Mouse (Mus musculus): ENCODE results near the gene Rhbdd1. TPM values are rescaled to one million over a fixed set of nuclear protein-coding genes. Genes with fewer than 3 reads are reported as not detected.

Rhbdd1 gene
- polyA plus RNA-seq, 1 experiment from 2014 or later: 7.6 TPM

- no peak overlapping the region for H3K4me3 ChIP-seq
- no peak overlapping the region for H3K27ac ChIP-seq
- no peaks in the 10 kb centered on the region for H3K36me3 ChIP-seq
- 81% methylated on average over 4 of the region's 4 CpGs for WGBS
- ATAC-seq (ENCODE audit: insufficient number of reproducible peaks, insufficient read depth, low FRiP score, low TSS enrichment): no peak
- no peaks in the 10 kb centered on the region for H3K4me1 ChIP-seq
- no peaks in the 10 kb centered on the region for H3K9me3 ChIP-seq
- no peaks in the 10 kb centered on the region for H3K27me3 ChIP-seq
- H3K4me2 ChIP-seq (replicated peaks): no peak overlapping the region
- no peak overlapping the region for H3K9ac ChIP-seq
Observed at GRCm38 (mm10) chr1:82329237-82329953, 13.1 kb downstream of the Rhbdd1 start.

GRCm38 (mm10) chr1:82329954-82330247 is 13.6 kb downstream of the Rhbdd1 start:
- Histone ChIP-seq H3K4me2 (replicated peaks) (no peak overlapping the region), H3K27me3 (no peaks in the 10 kb centered on the region), H3K9me3 (no peaks in the 10 kb centered on the region), H3K4me1 (no peaks in the 10 kb centered on the region), H3K27ac (no peak overlapping the region), H3K9ac (no peak overlapping the region), H3K4me3 (no peak overlapping the region), H3K36me3 (no peaks in the 10 kb centered on the region)
- no peak for ATAC-seq (ENCODE audit: insufficient number of reproducible peaks, insufficient read depth, low FRiP score, low TSS enrichment)

GRCm38 (mm10) chr1:82334506-82334905 is 18.3 kb downstream of the Rhbdd1 start:
- H3K4me1 ChIP-seq: no peaks in the 10 kb centered on the region
- no peaks in the 10 kb centered on the region for H3K27me3 ChIP-seq

GRCm38 (mm10) chr1:82353089-82353488 is 36.8 kb downstream of the Rhbdd1 start:
- no peaks in the 10 kb centered on the region for H3K9me3 ChIP-seq
- no peak for ATAC-seq (ENCODE audit: insufficient number of reproducible peaks, insufficient read depth, low FRiP score, low TSS enrichment)
- WGBS: 94% methylated on average over 2 of the region's 2 CpGs
- H3K36me3 ChIP-seq: no peaks in the 10 kb centered on the region
- no peak overlapping the region for H3K27ac ChIP-seq
- no peak overlapping the region for H3K4me3 ChIP-seq
- H3K4me1 ChIP-seq: no peaks in the 10 kb centered on the region
- H3K4me2 ChIP-seq (replicated peaks): no peak overlapping the region
- H3K27me3 ChIP-seq: no peaks in the 10 kb centered on the region
- H3K9ac ChIP-seq: no peak overlapping the region

More at GRCm38 (mm10) chr1:82334506-82334905, 18.3 kb downstream of the Rhbdd1 start:
- H3K9ac ChIP-seq: no peak overlapping the region
- WGBS: 80% methylated on average over 3 of the region's 3 CpGs
- no peak for ATAC-seq (ENCODE audit: insufficient number of reproducible peaks, insufficient read depth, low FRiP score, low TSS enrichment)
- H3K9me3 ChIP-seq: no peaks in the 10 kb centered on the region
- no peak overlapping the region for H3K4me3 ChIP-seq
- no peak overlapping the region for H3K27ac ChIP-seq
- H3K36me3 ChIP-seq: no peaks in the 10 kb centered on the region
- H3K4me2 ChIP-seq (replicated peaks): no peak overlapping the region

- 80% methylated on average over 2 of the region's 2 CpGs for WGBS
Observed at GRCm38 (mm10) chr1:82353755-82354154, 37.5 kb downstream of the Rhbdd1 start.

GRCm38 (mm10) chr1:82358871-82359647 is 42.8 kb downstream of the Rhbdd1 start:
- H3K9ac ChIP-seq: no peak overlapping the region
- H3K4me2 ChIP-seq (replicated peaks): no peak overlapping the region
- H3K4me3 ChIP-seq: no peak overlapping the region
- H3K27ac ChIP-seq: no peak overlapping the region
- H3K9me3 ChIP-seq: no peaks in the 10 kb centered on the region
- no peaks in the 10 kb centered on the region for H3K27me3 ChIP-seq
- 70% methylated on average over 20 of the region's 20 CpGs for WGBS
- ATAC-seq (ENCODE audit: insufficient number of reproducible peaks, insufficient read depth, low FRiP score, low TSS enrichment): no peak
- H3K4me1 ChIP-seq: peaks cover 23% of the 10 kb centered on the region
- H3K36me3 ChIP-seq: no peaks in the 10 kb centered on the region

More at GRCm38 (mm10) chr1:82353755-82354154, 37.5 kb downstream of the Rhbdd1 start:
- Histone ChIP-seq H3K9me3 (no peaks in the 10 kb centered on the region), H3K4me2 (replicated peaks) (no peak overlapping the region), H3K27ac (no peak overlapping the region), H3K4me1 (peaks cover 1% of the 10 kb centered on the region; the same call in 1 of the 2 replicates), H3K4me3 (no peak overlapping the region), H3K27me3 (no peaks in the 10 kb centered on the region), H3K36me3 (no peaks in the 10 kb centered on the region), H3K9ac (no peak overlapping the region)
- no peak for ATAC-seq (ENCODE audit: insufficient number of reproducible peaks, insufficient read depth, low FRiP score, low TSS enrichment)

GRCm38 (mm10) chr1:82359648-82360026 is 43.4 kb downstream of the Rhbdd1 start:
- no peak overlapping the region for H3K27ac ChIP-seq
- WGBS: 77% methylated on average over 1 of the region's 1 CpGs

GRCm38 (mm10) chr1:82361240-82361639 is 45.0 kb downstream of the Rhbdd1 start:
- no peaks in the 10 kb centered on the region for H3K27me3 ChIP-seq
- H3K4me3 ChIP-seq: no peak overlapping the region
- no peaks in the 10 kb centered on the region for H3K9me3 ChIP-seq
- peaks cover 23% of the 10 kb centered on the region for H3K4me1 ChIP-seq
- 37% methylated on average over 4 of the region's 4 CpGs for WGBS
- H3K36me3 ChIP-seq: no peaks in the 10 kb centered on the region
- no peak overlapping the region for H3K4me2 ChIP-seq (replicated peaks)
- no peak overlapping the region for H3K9ac ChIP-seq
- ATAC-seq (ENCODE audit: insufficient number of reproducible peaks, insufficient read depth, low FRiP score, low TSS enrichment): no peak
- peak overlapping the region; percentile 41; the same call in 1 of the 2 replicates for H3K27ac ChIP-seq

More at GRCm38 (mm10) chr1:82359648-82360026, 43.4 kb downstream of the Rhbdd1 start:
- ATAC-seq (ENCODE audit: insufficient number of reproducible peaks, insufficient read depth, low FRiP score, low TSS enrichment): no peak; the same call in 1 of the 2 replicates
- H3K36me3 ChIP-seq: no peaks in the 10 kb centered on the region
- peaks cover 23% of the 10 kb centered on the region for H3K4me1 ChIP-seq
- H3K27me3 ChIP-seq: no peaks in the 10 kb centered on the region
- no peak overlapping the region for H3K4me3 ChIP-seq
- H3K9ac ChIP-seq: no peak overlapping the region
- H3K9me3 ChIP-seq: no peaks in the 10 kb centered on the region
- H3K4me2 ChIP-seq (replicated peaks): no peak overlapping the region

GRCm38 (mm10) chr1:82362165-82362564 is 45.9 kb downstream of the Rhbdd1 start:
- H3K4me3 ChIP-seq: no peak overlapping the region
- WGBS: 40% methylated on average over 6 of the region's 6 CpGs
- no peaks in the 10 kb centered on the region for H3K9me3 ChIP-seq
- no peaks in the 10 kb centered on the region for H3K36me3 ChIP-seq
- no peak overlapping the region for H3K9ac ChIP-seq
- H3K4me1 ChIP-seq: peaks cover 23% of the 10 kb centered on the region
- no peak overlapping the region for H3K4me2 ChIP-seq (replicated peaks)
- H3K27ac ChIP-seq: peak overlapping the region; percentile 42; the same call in 1 of the 2 replicates
- ATAC-seq (ENCODE audit: insufficient number of reproducible peaks, insufficient read depth, low FRiP score, low TSS enrichment): no peak
- no peaks in the 10 kb centered on the region for H3K27me3 ChIP-seq

- no peaks in the 10 kb centered on the region for H3K27me3 ChIP-seq
- WGBS: 79% methylated on average over 7 of the region's 7 CpGs
- no peak overlapping the region for H3K4me3 ChIP-seq
- H3K4me1 ChIP-seq: peaks cover 19% of the 10 kb centered on the region
- H3K9ac ChIP-seq: no peak overlapping the region
- H3K9me3 ChIP-seq: no peaks in the 10 kb centered on the region
- H3K4me2 ChIP-seq (replicated peaks): no peak overlapping the region
- no peak for ATAC-seq (ENCODE audit: insufficient number of reproducible peaks, insufficient read depth, low FRiP score, low TSS enrichment)
- H3K36me3 ChIP-seq: no peaks in the 10 kb centered on the region
- no peak overlapping the region for H3K27ac ChIP-seq
Observed at GRCm38 (mm10) chr1:82364047-82364446, 47.8 kb downstream of the Rhbdd1 start.

GRCm38 (mm10) chr1:82364468-82364867 is 48.2 kb downstream of the Rhbdd1 start:
- ATAC-seq (ENCODE audit: insufficient number of reproducible peaks, insufficient read depth, low FRiP score, low TSS enrichment): no peak
- Histone ChIP-seq H3K4me3 (no peak overlapping the region), H3K9me3 (no peaks in the 10 kb centered on the region), H3K4me2 (replicated peaks) (no peak overlapping the region), H3K27ac (no peak overlapping the region), H3K27me3 (no peaks in the 10 kb centered on the region), H3K4me1 (peaks cover 19% of the 10 kb centered on the region), H3K36me3 (no peaks in the 10 kb centered on the region), H3K9ac (no peak overlapping the region)
- 80% methylated on average over 6 of the region's 6 CpGs for WGBS
